Mouse (Mus musculus) MEL (cell line): Measurements from ENCODE around the gene Olfr1216. TPM values are rescaled to one million over a fixed set of nuclear protein-coding genes. Genes with fewer than 3 reads are reported as not detected.

Experiments used
- DNase-seq: peaks from one replicate; pipeline ENCODE4 v3.0.0; 2011; ENCODE audit warnings: low read depth, low spot score
- H3K27ac ChIP-seq: 2 replicates; pipeline ENCODE4 v1.5.1; 2012; ENCODE audit warnings: low read depth, mild to moderate bottlenecking, control low read depth, low read length, moderate library complexity; ENCODE audit not compliant: control insufficient read depth
- H3K27me3 ChIP-seq, 2 experiments: fragments of 150-350 bp in 1 of 2; sonication (generic) in 1 of 2; 2 replicates each; pipeline ENCODE4 v1.6.1; 2012; ENCODE audit warnings: low read length in 2 of 2, mild to moderate bottlenecking in 2 of 2, improper control_type of control experiment in 1 of 2, moderate library complexity in 1 of 2; ENCODE audit not compliant: insufficient read depth in 2 of 2, control insufficient read depth in 1 of 2
- H3K36me3 ChIP-seq, 2 experiments: 2 replicates each; pipeline ENCODE4 v1.6.1; 2012 to 2014; ENCODE audit warnings: low read length in 2 of 2, improper control_type of control experiment in 1 of 2, inconsistent platforms in 1 of 2, mild to moderate bottlenecking in 1 of 2; ENCODE audit not compliant: insufficient read depth in 2 of 2, control insufficient read depth in 1 of 2
- H3K4me1 ChIP-seq, 2 experiments: fragments of 150-350 bp in 1 of 2; sonication (generic) in 1 of 2; 2 replicates each; pipeline ENCODE4 v1.6.1; 2012; ENCODE audit warnings: low read length in 2 of 2, improper control_type of control experiment in 1 of 2, mild to moderate bottlenecking in 1 of 2; ENCODE audit not compliant: insufficient read depth in 2 of 2, control insufficient read depth in 1 of 2
- H3K4me3 ChIP-seq, 2 experiments: fragments of 150-350 bp in 1 of 2; sonication (generic) in 1 of 2; 2 replicates each; pipeline ENCODE4 v1.5.1; 2012; ENCODE audit warnings: low read depth in 2 of 2, low read length in 2 of 2, mild to moderate bottlenecking in 2 of 2, moderate library complexity in 2 of 2, control low read depth in 1 of 2, improper control_type of control experiment in 1 of 2; ENCODE audit not compliant: control insufficient read depth in 1 of 2, insufficient read depth in 1 of 2
- H3K79me2 ChIP-seq: 2 replicates; pipeline ENCODE4 v1.6.1; 2012; ENCODE audit warnings: mild to moderate bottlenecking, low read length, moderate library complexity; ENCODE audit not compliant: control insufficient read depth, poor library complexity, insufficient read depth
- H3K9ac ChIP-seq: 2 replicates; pipeline ENCODE4 v1.6.1; 2012; ENCODE audit warnings: low read depth, mild to moderate bottlenecking, control low read depth, low read length, moderate library complexity; ENCODE audit not compliant: control insufficient read depth, poor library complexity, severe bottlenecking
- H3K9me3 ChIP-seq: fragments of 150-350 bp; sonication (generic); replicated peaks from 2 replicates; pipeline ENCODE4 v1.6.1; 2012; ENCODE audit warnings: mild to moderate bottlenecking, low read length, improper control_type of control experiment, moderate library complexity; ENCODE audit not compliant: insufficient read depth
- E2F4 ChIP-seq: IDR thresholded peaks from 2 replicates; pipeline ENCODE4 v1.6.1; 2011; ENCODE audit warnings: low read depth, low read length, improper control_type of control experiment, borderline replicate concordance
- ELF1 ChIP-seq: IDR thresholded peaks from 2 replicates; pipeline ENCODE4 v1.6.1; 2014; ENCODE audit warnings: low read depth, mild to moderate bottlenecking, inconsistent platforms, low read length, improper control_type of control experiment, moderate library complexity
- EP300 ChIP-seq, 2 experiments: IDR thresholded peaks; 2 replicates each; pipeline ENCODE4 v1.6.1; 2011; ENCODE audit warnings: improper control_type of control experiment in 2 of 2, low read length in 2 of 2, low read depth in 1 of 2, mild to moderate bottlenecking in 1 of 2
- GATA1 ChIP-seq: IDR thresholded peaks from 2 replicates; pipeline ENCODE4 v1.6.1; 2011; ENCODE audit warnings: low read depth, low read length, improper control_type of control experiment
- HCFC1 ChIP-seq: IDR thresholded peaks from 2 replicates; pipeline ENCODE4 v1.6.1; 2012; ENCODE audit warnings: low read depth, mild to moderate bottlenecking, inconsistent platforms, low read length, improper control_type of control experiment, moderate library complexity
- JUND ChIP-seq: IDR thresholded peaks from 2 replicates; pipeline ENCODE4 v1.6.1; 2011; ENCODE audit warnings: low read depth, mild to moderate bottlenecking, improper control_type of control experiment, low read length
- MAX ChIP-seq: IDR thresholded peaks from 2 replicates; pipeline ENCODE4 v1.6.1; 2011; ENCODE audit warnings: low read length, improper control_type of control experiment
- MXI1 ChIP-seq: IDR thresholded peaks from 2 replicates; pipeline ENCODE4 v1.6.1; 2011; ENCODE audit warnings: mild to moderate bottlenecking, low read depth, low read length, improper control_type of control experiment
- RCOR1 ChIP-seq: IDR thresholded peaks from 2 replicates; pipeline ENCODE4 v1.6.1; 2012; ENCODE audit warnings: low read depth, mild to moderate bottlenecking, inconsistent platforms, low read length, improper control_type of control experiment
- SMC3 ChIP-seq: IDR thresholded peaks from 2 replicates; pipeline ENCODE4 v1.6.1; 2011; ENCODE audit warnings: low read depth, low read length, improper control_type of control experiment
- polyA plus RNA-seq, 2 experiments: library from polyadenylated mRNA; stranded (reverse) in 1 of 2; unstranded in 1 of 2; fragments of >175 nt in 1 of 2; fragments of >200 nt in 1 of 2; gene quantifications; 2 replicates each; pipeline versions ENCODE4 v1.2.1 to v1.2.4; 2012; ENCODE audit warnings: low replicate concordance in 2 of 2, low read depth in 1 of 2; ENCODE audit not compliant: insufficient read length in 2 of 2, insufficient read depth in 1 of 2, missing spikeins in 1 of 2
- total RNA-seq: library from RNA; depleted of rRNA; stranded (reverse); fragments of 300-350 nt; gene quantifications from 2 replicates; pipeline ENCODE4 v1.2.3, GENCODE M21; 2012; rRNA removed

Gene Olfr1216
- total and polyA plus RNA-seq, 3 experiments, result not detected

- DNase-seq, result no peak
- Histone ChIP-seq H3K4me3 (no peak within 1 kb of the TSS), H3K9me3 (no peaks in the 10 kb centered on the region), H3K79me2 (no peaks in the 10 kb centered on the region), H3K9ac (no peak within 1 kb of the TSS), H3K36me3 (no peaks in the 10 kb centered on the region), H3K27ac (no peak within 1 kb of the TSS), H3K27me3 (no peaks in the 10 kb centered on the region), H3K4me1 (no peaks in the 10 kb centered on the region)
- TF ChIP-seq MAX (no peak), E2F4 (no peak)
Observed at GRCm38 (mm10) chr2:88992553-88992952, 25.6 kb downstream of the Olfr1216 start, which contains the start of gene Olfr1214. Olfr1214 (minus strand) TSS chr2:88992653.

- TF ChIP-seq EP300 (IDR thresholded peaks at IDR 0.05; ENCODE audit: low read depth in 1 of 2, low read length in 2 of 2) (no peak), HCFC1 (no peak), SMC3 (no peak), GATA1 (no peak), MXI1 (no peak), RCOR1 (no peak), ELF1 (no peak), JUND (no peak)
- Histone ChIP-seq H3K4me1 (no peaks in the 10 kb centered on the region), H3K4me3 (no peak within 1 kb of the TSS), H3K36me3 (no peaks in the 10 kb centered on the region), H3K27ac (no peak within 1 kb of the TSS), H3K79me2 (no peaks in the 10 kb centered on the region), H3K27me3 (no peaks in the 10 kb centered on the region), H3K9ac (no peak within 1 kb of the TSS), H3K9me3 (no peaks in the 10 kb centered on the region)
- DNase-seq, result no peak
Observed at GRCm38 (mm10) chr2:88980181-88980580, 38.0 kb downstream of the Olfr1216 start, which contains the start of gene Gm13762. Gm13762 (minus strand) TSS chr2:88980281.

Other genes starting within 250 kb of the Olfr1216 start
- not detected in 2 replicates for gene Olfr1200, start 247.9 kb downstream of the Olfr1216 start, total RNA-seq
- not detected for gene Olfr1200, start 247.9 kb downstream of the Olfr1216 start, polyA plus RNA-seq
- not detected in 2 replicates for gene Olfr1201, start 225.3 kb downstream of the Olfr1216 start, total RNA-seq
- gene Olfr1201, start 225.3 kb downstream of the Olfr1216 start, polyA plus RNA-seq, result not detected
- gene Olfr1202, start 203.8 kb downstream of the Olfr1216 start, total RNA-seq, result not detected in 2 replicates
- not detected for gene Olfr1202, start 203.8 kb downstream of the Olfr1216 start, polyA plus RNA-seq
- gene Olfr1205, start 188.6 kb downstream of the Olfr1216 start, total RNA-seq, result not detected in 2 replicates
- not detected for gene Olfr1205, start 188.6 kb downstream of the Olfr1216 start, polyA plus RNA-seq
- gene Olfr1204, start 169.0 kb downstream of the Olfr1216 start, total RNA-seq, result not detected in 2 replicates
- not detected for gene Olfr1204, start 169.0 kb downstream of the Olfr1216 start, polyA plus RNA-seq
- gene Olfr1206, start 155.1 kb downstream of the Olfr1216 start, total RNA-seq, result not detected in 2 replicates
- gene Olfr1206, start 155.1 kb downstream of the Olfr1216 start, polyA plus RNA-seq, result not detected
- gene Olfr1208, start 116.0 kb downstream of the Olfr1216 start, total RNA-seq, result not detected in 2 replicates
- not detected for gene Olfr1208, start 116.0 kb downstream of the Olfr1216 start, polyA plus RNA-seq
- gene Olfr1209, start 103.2 kb downstream of the Olfr1216 start, total RNA-seq, result not detected in 2 replicates
- not detected for gene Olfr1209, start 103.2 kb downstream of the Olfr1216 start, polyA plus RNA-seq
- not detected in 2 replicates for gene Olfr1211, start 80.2 kb downstream of the Olfr1216 start, total RNA-seq
- gene Olfr1211, start 80.2 kb downstream of the Olfr1216 start, polyA plus RNA-seq, result not detected
- not detected in 2 replicates for gene Olfr1212, start 64.4 kb downstream of the Olfr1216 start, total RNA-seq
- gene Olfr1212, start 64.4 kb downstream of the Olfr1216 start, polyA plus RNA-seq, result not detected
- not detected in 2 replicates for gene Gm13762, start 38.1 kb downstream of the Olfr1216 start, total RNA-seq
- not detected for gene Gm13762, start 38.1 kb downstream of the Olfr1216 start, polyA plus RNA-seq
- not detected in 2 replicates for gene Olfr1214, start 25.7 kb downstream of the Olfr1216 start, total RNA-seq
- not detected for gene Olfr1214, start 25.7 kb downstream of the Olfr1216 start, polyA plus RNA-seq
- gene Olfr1215, start 11.4 kb downstream of the Olfr1216 start, total RNA-seq, result not detected in 2 replicates
- not detected for gene Olfr1215, start 11.4 kb downstream of the Olfr1216 start, polyA plus RNA-seq
- gene Olfr1217, start 13.7 kb upstream of the Olfr1216 start, total RNA-seq, result not detected in 2 replicates
- gene Olfr1217, start 13.7 kb upstream of the Olfr1216 start, polyA plus RNA-seq, result under 1 TPM in 1 of 2 experiments, not detected in 1; 0.03 TPM
- not detected in 2 replicates for gene Olfr1218, start 42.8 kb upstream of the Olfr1216 start, total RNA-seq
- gene Olfr1218, start 42.8 kb upstream of the Olfr1216 start, polyA plus RNA-seq, result not detected
- gene Olfr1219, start 65.2 kb upstream of the Olfr1216 start, total RNA-seq, result not detected in 2 replicates
- gene Olfr1219, start 65.2 kb upstream of the Olfr1216 start, polyA plus RNA-seq, result not detected
- gene Olfr1220, start 88.5 kb upstream of the Olfr1216 start, total RNA-seq, result not detected in 2 replicates
- gene Olfr1220, start 88.5 kb upstream of the Olfr1216 start, polyA plus RNA-seq, result not detected
- not detected in 2 replicates for gene Olfr1221, start 98.9 kb upstream of the Olfr1216 start, total RNA-seq
- not detected for gene Olfr1221, start 98.9 kb upstream of the Olfr1216 start, polyA plus RNA-seq
- gene Olfr1222, start 114.7 kb upstream of the Olfr1216 start, total RNA-seq, result not detected in 2 replicates
- not detected for gene Olfr1222, start 114.7 kb upstream of the Olfr1216 start, polyA plus RNA-seq
- not detected in 2 replicates for gene Olfr1223, start 133.2 kb upstream of the Olfr1216 start, total RNA-seq
- gene Olfr1223, start 133.2 kb upstream of the Olfr1216 start, polyA plus RNA-seq, result not detected
- gene Olfr1224-ps1, start 145.8 kb upstream of the Olfr1216 start, total RNA-seq, result not detected in 2 replicates
- gene Olfr1224-ps1, start 145.8 kb upstream of the Olfr1216 start, polyA plus RNA-seq, result not detected
- not detected in 2 replicates for gene Olfr1225, start 156.3 kb upstream of the Olfr1216 start, total RNA-seq
- not detected for gene Olfr1225, start 156.3 kb upstream of the Olfr1216 start, polyA plus RNA-seq
- not detected in 2 replicates for gene Olfr1226, start 181.7 kb upstream of the Olfr1216 start, total RNA-seq
- not detected for gene Olfr1226, start 181.7 kb upstream of the Olfr1216 start, polyA plus RNA-seq
- gene Olfr1228, start 235.7 kb upstream of the Olfr1216 start, total RNA-seq, result not detected in 2 replicates
- gene Olfr1228, start 235.7 kb upstream of the Olfr1216 start, polyA plus RNA-seq, result not detected